Mouse (Mus musculus) yolk sac, embryonic 10.5 days (tissue): Measurements from ENCODE around the gene Cemip.

ENCODE experiments used
- DNase-seq: peaks from one replicate; pipeline ENCODE4 v3.0.0-alpha.2; 2017; ENCODE audit warnings: low spot score

Cemip gene

GRCm38 (mm10) chr7:84096501-84096900, 10.2 kb upstream of the Cemip start:
- DNase-seq, result no peak

GRCm38 (mm10) chr7:84090793-84091192, 4.5 kb upstream of the Cemip start:
- no peak for DNase-seq

- DNase-seq, result peak; percentile 18
These were observed 3.5 kb upstream of the Cemip start for GRCm38 (mm10) chr7:84089777-84090176.

GRCm38 (mm10) chr7:84088971-84089370, 2.7 kb upstream of the Cemip start:
- DNase-seq, result peak; percentile 55

GRCm38 (mm10) chr7:84088191-84088590, 1.9 kb upstream of the Cemip start:
- DNase-seq, result peak; percentile 6

- DNase-seq, result peak; percentile 53
These were observed 1.0 kb downstream of the Cemip start for GRCm38 (mm10) chr7:84085049-84085945.

- DNase-seq, result no peak
These were observed 8.9 kb downstream of the Cemip start for GRCm38 (mm10) chr7:84077257-84078013.

GRCm38 (mm10) chr7:84074266-84074665, 12.0 kb downstream of the Cemip start:
- DNase-seq, result no peak

- no peak for DNase-seq
These were observed 12.4 kb downstream of the Cemip start for GRCm38 (mm10) chr7:84073856-84074255.

- DNase-seq, result no peak
These were observed 17.4 kb downstream of the Cemip start for GRCm38 (mm10) chr7:84068931-84069330.

GRCm38 (mm10) chr7:84059799-84060198, 26.5 kb downstream of the Cemip start:
- no peak for DNase-seq

GRCm38 (mm10) chr7:84055961-84056629, 30.2 kb downstream of the Cemip start:
- DNase-seq, result peak; percentile 45

GRCm38 (mm10) chr7:84053856-84054255, 32.4 kb downstream of the Cemip start:
- DNase-seq, result no peak

GRCm38 (mm10) chr7:84051423-84051822, 34.9 kb downstream of the Cemip start:
- no peak for DNase-seq

- DNase-seq, result no peak
These were observed 40.8 kb downstream of the Cemip start for GRCm38 (mm10) chr7:84045546-84045945.

- no peak for DNase-seq
These were observed 41.6 kb downstream of the Cemip start for GRCm38 (mm10) chr7:84044581-84045290.

- DNase-seq, result no peak
These were observed 43.6 kb downstream of the Cemip start for GRCm38 (mm10) chr7:84042726-84043125.

GRCm38 (mm10) chr7:84039856-84040522, 46.3 kb downstream of the Cemip start:
- DNase-seq, result no peak

GRCm38 (mm10) chr7:84038642-84039041, 47.7 kb downstream of the Cemip start:
- no peak for DNase-seq

- DNase-seq, result no peak
These were observed 53.5 kb downstream of the Cemip start for GRCm38 (mm10) chr7:84032831-84033230.

- no peak for DNase-seq
These were observed 57.1 kb downstream of the Cemip start for GRCm38 (mm10) chr7:84029120-84029771.
